Mouse (Mus musculus): ENCODE results near the gene Bmi1.

The Bmi1 gene

GRCm38 (mm10) chr2:18722208-18722830, 45.5 kb downstream of the Bmi1 start:
- no peak for DNase-seq (ENCODE audit: low spot score in 2 of 2)

DNA sequence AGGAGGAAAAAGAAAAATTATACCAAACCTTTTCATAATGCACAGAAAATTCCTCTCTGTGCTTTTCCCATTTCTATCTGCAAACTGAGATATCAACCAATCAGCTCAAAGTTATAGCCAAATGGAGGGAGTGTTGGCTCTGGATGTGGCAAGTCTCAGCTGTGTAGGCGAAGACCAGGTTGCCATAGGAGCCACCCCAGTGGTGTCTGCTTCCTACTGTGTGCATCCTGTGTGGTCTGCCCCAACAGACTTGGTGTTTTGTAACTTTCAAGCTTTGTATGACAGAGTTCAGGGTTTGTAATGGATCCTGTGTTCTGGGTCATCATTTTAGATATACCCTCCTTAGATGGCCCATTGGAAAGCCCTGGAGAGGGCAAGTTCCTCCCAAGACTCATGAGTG, 47.6 kb downstream of the Bmi1 start:
- no peak for DNase-seq (ENCODE audit: low spot score in 2 of 2)

GRCm38 (mm10) chr2:18725880-18726279, 49.1 kb downstream of the Bmi1 start:
- no peak for DNase-seq (ENCODE audit: low spot score in 2 of 2)

GRCm38 (mm10) chr2:18731718-18732117, 54.9 kb downstream of the Bmi1 start:
- DNase-seq (ENCODE audit: low spot score in 2 of 2), result no peak

- DNase-seq (ENCODE audit: low spot score in 2 of 2), result no peak
Measured at GRCm38 (mm10) chr2:18734394-18735127, 57.7 kb downstream of the Bmi1 start.
